Mouse (Mus musculus) cerebellum, adult 8-10 months (tissue): ENCODE results near the gene Sult6b2.

ENCODE experiments used
- DNase-seq: peaks from one replicate; pipeline ENCODE4 v3.0.0; 2022

Gene Sult6b2

DNA sequence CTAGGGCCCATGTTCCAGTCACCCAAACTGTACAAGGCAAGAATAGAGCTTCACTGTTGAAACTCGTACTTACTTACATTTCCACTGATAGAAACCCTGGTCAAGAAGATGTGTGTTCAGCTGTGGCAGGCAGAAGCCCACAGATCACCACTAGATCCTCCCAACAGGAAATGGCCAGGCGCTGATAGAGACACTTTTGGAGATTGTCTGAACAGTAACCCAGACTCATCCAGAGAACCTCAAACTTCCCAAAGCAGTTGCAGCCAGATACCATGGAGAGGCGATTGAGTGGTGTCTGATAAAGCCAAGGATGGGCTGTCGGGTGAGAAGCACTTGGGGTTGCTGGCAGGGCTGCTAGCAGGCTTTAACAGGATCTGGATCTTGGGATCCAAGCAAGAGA, 27.4 kb downstream of the Sult6b2 start:
- DNase-seq: no peak

DNA sequence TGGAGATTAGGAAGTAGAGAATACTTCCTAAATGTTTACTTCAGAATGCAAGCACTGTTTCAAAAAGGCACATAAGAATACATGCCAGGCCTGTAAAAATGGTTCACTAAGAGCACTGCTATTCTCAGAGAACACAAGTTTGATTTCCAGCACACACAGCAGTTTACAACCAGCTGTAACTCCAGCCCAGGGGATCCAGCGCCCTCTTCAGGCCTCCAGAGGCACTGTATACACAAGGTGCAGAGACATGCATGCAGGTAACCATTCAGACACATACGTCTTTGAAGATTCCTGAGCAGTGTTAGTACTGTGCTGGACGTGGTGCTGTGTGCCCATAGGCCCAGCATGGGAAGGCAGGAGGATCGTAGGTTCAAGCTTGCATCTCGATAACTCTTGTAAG, 30.7 kb downstream of the Sult6b2 start:
- no peak for DNase-seq

DNA sequence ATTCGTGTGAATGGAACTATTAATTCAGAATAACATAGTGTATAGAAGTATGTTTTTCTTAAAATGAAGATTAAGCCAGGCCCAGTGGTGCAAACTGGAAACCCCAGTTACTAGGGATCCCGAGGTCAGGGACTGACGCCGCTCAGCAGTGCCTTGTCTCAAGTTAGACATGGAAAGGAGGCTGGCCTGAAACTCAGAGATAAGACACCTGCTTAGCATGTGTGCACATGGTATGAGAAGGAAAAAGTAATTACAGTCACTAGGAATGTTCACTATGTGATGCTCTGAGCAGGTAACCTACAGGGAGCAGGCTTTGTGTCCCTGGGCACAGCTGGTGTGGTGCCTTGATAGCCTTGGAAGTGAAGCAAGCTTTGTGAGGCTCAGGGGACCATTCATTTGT, 32.7 kb downstream of the Sult6b2 start:
- DNase-seq: no peak

DNA sequence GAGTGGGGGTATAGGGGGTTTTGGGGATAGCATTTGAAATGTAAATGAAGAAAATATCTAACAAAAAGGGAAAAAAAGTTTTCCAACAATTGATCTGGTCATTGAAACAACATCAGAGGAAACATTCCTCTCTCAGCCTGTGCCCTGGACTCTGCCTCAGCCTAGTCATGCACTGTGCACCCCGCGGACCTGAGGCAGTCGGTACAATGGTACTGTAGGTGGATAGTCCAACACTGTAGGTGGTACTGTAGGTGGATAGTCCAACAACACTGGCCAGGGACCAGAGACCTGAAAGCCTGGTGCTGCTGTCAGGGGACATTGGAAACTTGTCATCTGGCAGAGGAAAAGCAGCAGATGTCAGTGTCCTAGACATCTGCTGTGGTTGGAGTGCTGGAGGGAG, 34.4 kb downstream of the Sult6b2 start:
- DNase-seq: no peak

DNA sequence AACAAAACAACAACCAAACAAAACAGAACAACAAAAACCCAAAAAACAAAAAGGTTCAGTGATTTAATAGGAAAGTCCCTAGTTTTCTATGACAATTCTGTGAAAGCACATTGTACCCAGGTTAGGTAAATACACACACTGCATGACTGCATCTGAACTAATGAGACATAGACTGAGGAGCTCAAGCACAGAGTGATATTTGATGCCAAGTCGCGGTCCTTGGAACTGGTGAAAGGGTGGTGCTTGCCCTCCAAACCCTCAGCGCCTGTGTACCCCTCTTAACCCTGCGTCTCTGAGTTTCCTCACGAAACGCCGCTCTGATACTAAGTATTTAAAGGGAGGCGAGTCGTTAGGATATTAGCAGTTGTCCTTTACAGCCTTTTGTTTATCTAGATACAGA, 37.0 kb downstream of the Sult6b2 start:
- no peak for DNase-seq

DNA sequence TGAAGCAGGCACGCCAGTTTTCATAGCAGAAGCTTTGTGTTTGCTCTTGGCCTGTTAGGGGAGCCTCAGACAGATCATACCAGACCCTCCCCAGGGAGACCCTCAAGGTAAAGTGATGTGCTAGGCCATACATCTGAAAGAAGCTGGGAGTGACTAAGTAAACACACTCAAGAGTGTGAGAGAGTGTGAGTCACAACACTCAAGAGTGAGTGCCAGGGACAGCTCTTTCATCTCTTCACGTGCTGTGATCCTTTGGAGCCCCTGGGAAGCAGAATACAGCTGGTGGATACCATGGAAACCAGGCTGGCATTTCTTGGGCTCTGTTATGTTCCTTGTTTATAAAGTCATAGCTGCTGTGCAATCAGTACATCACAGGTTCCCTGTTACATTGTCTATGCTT, 39.4 kb downstream of the Sult6b2 start:
- DNase-seq: no peak

DNA sequence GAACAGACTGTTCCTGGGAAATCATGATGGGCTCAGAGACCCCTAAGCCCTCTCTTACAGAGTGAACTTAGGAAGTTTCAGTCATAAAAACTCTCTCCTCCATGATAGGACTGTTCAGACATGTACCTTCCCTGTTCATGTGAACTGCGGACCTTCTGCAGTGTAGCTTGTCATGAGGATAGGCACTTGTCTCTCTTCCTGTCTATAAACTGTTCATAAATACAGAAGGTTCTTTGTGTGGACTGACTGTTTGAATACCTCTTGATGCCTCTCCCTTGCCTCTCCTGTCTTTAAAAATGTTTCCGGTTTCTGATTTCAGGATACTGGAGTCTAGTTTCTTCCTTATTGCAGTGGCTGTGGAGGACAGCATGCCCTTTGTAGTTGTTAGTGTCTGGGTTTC, 44.7 kb downstream of the Sult6b2 start:
- DNase-seq: no peak

DNA sequence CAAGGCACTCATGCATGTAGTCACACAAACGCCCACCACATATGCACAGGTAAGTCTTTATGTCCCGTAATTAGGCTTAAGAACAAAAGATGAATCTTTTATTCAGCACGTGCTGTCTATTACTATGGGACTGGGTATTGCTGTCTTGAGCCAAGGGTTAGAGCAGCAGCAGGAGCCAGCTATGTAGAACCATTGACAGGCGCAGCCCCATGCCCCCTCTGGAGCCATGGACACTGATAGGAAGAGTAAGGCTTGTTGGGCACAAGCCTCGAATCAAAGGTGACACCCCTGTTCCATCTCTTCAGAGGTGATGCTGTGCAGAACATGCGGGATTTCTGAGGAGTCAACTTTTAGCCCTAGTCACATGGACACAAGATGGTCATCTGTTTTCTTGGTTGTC, 45.7 kb downstream of the Sult6b2 start:
- no peak for DNase-seq

DNA sequence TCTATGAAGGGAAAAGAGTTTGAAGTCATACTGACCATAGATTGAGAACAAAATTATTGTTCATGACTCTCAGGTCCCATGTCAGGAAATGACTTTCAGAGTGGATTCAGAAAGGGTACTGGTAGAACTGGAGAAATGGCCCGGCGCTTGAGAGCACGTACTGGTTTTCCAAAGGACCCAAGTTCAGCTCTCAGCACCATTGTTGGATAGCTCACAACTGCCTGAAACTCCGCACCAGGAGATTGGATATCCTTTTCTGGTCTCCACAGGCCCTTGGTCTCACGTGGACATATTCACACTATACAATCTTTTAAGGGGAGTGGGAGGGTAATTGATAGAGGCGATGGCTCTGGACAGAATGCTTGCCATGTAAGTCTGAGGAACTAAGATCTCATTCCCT, 46.3 kb downstream of the Sult6b2 start:
- DNase-seq: no peak

DNA sequence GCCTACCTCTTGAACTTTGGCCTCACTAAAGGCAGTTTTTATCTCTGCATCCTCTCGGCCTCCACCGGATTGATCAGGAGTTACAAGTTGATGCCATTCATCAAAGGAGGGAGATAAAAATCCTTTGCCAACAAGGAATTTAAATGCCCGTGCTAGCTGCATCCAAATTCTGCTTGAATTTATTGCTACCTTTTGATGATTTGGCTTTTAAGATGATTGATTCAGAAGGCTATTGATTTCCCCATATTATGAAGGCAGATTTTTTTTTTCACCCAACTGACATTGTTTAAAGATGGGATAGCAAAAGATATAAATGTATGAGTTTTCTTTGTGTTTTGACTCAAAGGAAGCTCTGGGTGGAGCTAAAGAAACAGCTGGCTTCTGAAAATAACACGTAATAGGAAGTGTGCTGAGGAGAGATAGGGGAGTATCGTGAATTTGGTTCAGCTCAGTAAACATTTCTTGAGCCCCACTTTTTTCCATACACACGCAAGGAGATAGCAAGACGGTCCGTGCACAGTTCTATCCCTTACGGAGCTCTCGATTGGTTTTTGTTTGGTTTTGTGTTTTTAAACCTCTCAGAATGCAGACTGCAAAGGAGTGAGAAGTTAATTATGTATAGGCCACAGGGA, 46.9 kb downstream of the Sult6b2 start:
- no peak for DNase-seq

DNA sequence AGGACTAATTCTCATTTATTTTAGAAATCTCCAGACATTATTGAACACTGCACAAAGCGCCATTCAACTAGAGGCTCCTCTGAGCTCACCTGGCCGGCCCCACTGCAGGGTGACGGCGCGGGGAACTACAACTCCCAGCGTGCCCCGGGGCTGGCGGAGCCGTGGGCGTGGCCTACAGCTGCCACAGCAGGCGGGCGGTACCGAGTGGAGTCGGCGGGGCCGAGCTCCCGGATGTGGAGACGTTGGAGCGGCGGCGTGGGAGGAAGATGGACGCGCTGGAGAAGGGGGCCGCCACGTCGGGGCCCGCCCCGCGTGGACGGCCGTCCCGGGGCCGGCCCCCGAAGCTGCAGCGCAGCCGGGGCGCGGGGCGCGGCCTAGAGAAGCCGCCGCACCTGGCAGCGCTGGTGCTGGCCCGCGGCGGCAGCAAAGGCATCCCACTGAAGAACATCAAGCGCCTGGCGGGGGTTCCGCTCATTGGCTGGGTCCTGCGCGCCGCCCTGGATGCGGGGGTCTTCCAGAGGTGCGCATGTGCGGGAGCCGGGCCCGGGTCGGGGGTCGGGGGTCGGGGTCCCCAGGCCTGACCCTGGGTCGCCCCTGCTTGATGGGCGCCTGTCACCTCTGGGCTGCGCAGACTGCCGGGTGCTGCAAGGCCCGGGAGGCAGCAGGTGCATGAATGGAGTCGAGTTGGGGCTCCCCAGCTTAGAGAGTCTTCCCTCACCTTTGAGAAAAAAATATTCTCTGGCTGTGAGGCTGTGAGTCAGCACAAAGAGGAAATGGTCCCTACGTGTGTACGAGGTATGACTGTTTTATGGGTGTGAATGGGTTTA, 47.6 kb downstream of the Sult6b2 start, which contains the start of gene Cmas:
Gene Cmas, plus strand, starts transcription at position 180 of the 827 bp plus-strand sequence.
- DNase-seq: peak; percentile 88

DNA sequence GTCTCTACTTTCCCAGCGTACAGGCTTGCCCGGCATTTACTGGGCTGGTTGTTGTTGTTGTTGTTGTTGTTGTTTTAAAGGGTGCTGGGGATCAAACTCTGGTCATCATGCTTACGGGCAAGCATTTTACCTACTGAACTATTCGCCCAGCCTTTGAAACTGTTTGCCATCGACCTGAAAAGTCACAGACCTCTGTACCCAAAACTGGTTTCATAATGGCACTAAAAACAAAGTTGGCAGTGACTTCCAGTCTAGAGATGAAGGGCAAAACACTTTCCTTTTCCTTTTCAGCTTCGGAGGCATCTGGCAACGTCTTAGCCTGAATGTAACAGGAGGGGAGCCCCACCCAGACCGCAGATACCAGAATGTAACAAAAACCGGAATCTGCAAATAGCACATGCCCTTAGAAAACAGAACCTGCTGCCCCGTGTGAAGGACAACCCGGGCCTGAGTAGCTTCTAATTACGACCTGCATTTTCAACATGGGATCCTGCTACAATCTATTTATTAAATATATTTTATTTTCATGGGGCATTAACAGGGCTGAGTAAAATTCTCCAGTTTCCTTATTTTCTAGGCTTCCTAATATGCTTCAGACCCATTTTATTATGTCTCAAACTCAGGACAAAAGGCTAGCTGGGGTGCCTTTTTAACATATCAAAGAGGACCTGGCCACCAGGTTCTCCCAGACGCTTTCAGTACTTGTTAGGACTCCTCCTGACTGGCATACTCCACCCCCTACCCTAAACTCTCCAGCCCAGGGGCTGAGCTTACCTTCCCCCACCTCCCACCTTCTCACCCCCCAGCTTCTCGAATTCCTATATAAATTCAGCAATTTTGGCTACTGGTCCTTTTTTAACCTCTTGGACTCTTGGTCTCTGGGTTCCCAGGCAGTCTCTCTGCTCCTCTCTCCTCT, 51.7 kb downstream of the Sult6b2 start:
- no peak for DNase-seq

DNA sequence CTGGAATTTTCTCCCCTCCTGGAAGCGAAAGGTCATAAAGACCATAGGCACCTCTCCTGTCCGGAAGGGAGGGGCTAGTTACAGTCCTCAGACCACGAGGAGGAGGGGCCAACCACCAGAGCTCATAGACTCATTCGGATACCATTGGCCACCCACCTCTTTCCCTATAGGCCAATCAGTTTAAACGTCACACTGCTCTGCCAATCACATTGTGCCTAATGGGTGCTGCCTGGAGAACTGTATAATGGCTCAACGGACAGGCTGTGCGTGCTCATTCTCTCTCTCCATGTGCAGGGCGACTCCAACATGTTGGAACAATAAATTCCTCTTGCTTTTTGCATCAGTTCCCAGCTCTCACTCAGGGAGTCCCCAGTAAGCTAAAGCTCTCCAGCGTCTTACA, 52.9 kb downstream of the Sult6b2 start:
- DNase-seq: no peak

DNA sequence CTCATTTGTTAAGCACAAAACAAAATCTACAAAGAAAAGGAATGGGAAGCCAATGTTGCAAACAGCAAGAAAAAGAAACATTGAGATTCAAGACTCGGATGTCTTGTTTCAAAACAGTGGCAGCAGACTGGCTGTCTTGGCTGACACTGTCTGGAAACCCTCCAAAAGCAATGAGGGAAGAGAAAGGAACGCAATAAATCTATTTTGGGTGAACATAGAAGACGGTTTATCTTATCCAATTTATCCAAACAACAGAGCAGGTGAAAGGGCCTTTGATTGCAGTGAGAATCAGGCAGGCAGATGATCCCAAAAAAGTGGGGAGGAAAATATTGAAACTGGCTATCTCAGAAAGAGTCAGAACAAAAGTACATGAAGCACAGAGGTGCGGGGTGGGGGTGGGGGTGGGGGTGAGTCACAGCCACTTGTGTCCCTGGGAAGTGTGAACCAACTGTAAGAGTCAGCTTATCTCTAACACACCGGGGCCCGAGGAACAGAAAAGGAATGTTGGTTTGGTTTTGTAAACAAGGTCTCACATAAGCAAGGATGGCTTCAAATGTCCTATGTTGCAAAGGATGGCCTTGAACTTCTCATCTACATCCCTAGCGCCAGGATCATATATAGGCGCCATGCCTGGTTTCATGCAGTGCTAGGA, 56.1 kb downstream of the Sult6b2 start:
- DNase-seq: no peak

DNA sequence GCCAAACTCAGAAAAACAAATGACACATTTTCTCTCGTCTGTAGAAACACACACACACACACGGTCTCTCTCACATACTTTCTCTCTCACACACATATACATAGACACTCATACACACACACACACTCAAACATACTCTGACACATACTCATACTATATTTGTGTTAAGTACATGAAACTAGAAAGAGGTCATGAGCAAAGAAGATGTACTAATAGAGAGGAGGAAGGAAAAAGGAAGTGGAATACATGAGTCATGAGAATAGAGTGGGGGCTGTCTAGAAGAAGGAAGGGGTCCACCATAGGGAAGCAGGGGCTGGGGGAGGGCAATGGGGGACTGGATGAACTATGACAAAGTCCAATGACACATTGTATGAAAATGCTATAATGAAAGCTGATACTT, 57.1 kb downstream of the Sult6b2 start:
- DNase-seq: no peak

DNA sequence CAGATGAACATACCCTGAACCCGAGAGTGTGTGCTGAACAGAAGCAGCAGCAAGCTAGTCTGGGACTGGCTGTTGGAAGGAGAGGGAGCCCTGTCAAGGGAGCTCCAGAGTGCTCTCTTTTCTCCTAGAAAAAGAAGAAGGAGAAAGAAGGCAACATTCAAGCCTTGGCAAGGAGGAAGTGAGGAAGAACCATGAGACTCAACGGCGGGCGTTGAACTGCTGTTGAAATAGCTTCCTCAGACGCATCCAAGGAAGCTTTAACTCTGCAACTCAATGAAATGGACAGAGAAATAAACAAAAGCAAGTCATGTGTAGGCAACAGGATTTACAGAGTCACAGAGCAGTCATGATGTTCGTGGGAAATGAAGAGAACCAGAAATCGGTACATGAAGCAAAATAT, 57.5 kb downstream of the Sult6b2 start:
- DNase-seq: no peak

DNA sequence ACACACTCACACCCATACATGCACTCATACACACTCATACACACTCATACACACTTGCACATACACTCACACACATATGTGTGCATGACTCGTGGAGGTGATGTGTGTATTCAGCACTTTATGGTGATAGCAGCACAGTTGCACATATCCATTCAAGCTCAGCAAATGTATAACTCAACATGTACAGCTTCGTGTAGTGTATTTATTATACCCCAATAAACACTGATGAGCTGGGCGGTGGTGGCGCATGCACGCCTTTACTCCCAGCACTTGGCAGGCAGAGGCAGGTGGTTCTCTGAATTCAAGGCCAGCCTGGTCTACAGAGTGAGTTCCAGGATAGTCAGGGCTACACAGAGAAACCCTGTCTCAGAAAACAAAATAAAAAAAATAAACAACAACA, 58.8 kb downstream of the Sult6b2 start:
- no peak for DNase-seq

DNA sequence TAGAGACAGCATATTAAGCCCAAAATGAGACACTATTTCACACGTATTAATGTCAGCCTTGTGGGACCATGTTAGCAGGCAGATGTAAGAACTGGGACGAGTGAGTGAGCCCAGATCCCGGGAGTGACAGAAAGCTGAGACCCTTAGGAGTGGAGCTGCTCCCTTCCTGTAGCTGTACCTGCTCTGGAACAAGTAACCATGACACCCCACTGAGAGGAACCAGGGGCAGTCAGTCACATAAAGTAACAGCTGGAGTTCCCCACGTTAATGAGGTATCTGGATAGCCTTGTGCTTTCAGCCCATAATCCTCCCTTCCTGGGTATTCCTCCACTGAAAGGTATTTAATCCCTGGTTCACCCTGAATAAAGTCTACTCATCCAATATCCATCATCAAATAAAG, 61.1 kb downstream of the Sult6b2 start:
- no peak for DNase-seq

DNA sequence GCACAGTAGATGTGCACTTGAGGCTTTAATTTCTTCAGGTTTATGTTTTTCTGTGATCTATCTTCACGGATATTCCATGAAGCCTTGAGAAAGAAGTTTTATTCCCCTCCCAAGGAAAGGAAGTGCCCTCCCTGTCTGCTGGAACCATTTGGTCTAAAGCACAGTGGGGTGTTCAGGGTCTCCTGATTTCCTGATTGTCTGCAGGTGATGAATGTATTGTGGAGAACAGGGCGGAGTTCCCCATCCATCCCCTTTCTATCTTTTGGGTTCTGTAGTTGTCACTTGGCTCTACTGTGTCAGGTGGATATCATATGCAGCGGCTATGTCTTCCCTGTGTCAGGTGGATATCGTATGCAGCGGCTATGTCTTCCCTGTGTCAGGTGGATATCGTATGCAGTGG, 62.5 kb downstream of the Sult6b2 start:
- no peak for DNase-seq

DNA sequence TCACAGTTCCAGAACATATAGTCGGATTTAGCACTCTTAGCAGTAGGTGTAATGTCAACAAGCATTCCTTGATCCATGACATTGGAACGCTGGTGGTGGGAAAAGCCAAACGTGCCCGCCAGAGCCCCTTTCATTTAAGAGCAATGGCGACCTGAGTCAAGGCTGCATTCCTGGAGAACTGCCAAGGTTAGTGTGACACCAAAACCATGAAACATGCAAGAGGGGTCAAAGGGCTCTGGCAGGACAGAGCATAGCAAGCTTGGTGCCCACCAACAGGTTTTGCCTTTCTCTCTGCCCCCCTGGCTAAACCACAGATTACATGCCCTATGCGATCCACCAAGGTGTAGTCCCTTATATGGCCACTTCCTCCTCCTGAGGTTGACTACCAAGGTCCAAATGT, 65.7 kb downstream of the Sult6b2 start:
- no peak for DNase-seq

DNA sequence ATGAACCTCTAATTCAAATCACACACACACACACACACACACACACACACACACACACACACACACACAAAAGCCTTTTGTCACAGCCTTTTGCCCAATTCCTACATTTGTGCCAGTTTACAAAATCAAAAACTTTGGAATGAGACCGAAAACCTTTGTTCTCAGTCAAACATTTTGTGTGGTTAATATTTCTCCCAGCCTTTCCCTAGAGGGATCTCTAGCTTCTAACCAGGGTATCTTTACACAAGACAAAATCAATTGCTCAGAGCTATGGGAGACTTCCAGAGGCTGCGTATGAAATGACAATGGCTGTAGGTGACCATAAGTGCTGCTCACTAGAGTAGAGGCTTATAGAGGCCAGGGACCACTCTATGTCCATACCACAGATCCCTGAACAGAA, 66.1 kb downstream of the Sult6b2 start:
- DNase-seq: no peak

DNA sequence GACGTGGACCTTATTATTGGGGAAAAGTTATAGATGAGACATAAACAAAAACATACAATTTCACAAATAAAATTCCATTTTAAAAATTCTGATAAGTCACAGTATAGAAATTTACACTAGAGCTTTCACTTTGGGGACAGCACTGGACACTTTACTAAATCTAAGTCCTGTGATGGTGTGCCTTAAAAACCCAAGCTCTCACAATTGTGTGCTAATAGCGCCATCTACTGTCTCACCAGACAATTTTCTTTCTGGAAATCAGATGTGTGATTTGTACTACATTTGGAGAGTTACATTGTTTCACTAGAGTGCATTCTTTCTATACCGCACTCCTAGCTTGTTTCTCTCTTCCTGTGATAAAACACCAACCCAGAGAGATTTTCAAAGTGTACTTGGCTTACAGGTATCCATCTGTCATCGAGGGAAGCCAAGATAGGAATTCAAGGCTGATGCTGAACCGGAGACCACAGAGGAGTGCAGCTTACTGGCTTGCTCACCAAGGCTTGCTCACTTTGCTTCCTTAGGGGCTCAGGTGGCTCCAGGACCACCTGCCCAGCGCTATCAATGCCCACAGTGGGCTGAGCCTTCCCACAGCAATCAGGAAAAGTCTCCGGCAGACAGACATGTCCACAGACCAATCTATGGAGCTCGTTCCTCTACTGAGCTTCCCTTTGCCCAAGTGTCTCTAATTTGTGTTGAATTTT, 68.8 kb downstream of the Sult6b2 start:
- peak; percentile 19 for DNase-seq
